Mouse (Mus musculus): ENCODE data around the gene Hist1h2ab.
A peak's percentile ranks its signal among the peaks of the same experiment; 100 is the strongest.
"Not testable (repeated sequence)": the region's sequence is repeated elsewhere in the genome, so short reads cannot be mapped to it uniquely, and the experiment has no call there.

The Hist1h2ab gene

DNA sequence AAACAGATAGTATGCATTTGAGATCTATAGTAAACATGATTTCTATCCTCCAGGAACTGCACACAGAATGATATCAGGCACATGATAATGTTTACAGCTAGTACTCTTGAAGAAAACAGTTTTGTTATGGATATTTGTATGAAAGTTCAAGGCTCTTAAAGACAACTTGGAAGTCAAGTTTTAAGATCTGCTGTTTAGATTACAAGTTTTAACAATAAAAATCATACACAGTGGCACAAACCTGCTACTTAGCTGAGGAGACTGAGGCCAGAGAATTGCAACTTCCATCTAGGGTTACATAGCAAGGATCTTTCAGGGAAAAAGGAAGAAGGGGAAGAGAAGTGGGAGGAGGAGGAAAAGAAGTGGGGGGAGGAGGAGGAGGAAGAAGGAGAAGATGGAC, 4.1 kb downstream of the Hist1h2ab start:
- no peak for DNase-seq

DNA sequence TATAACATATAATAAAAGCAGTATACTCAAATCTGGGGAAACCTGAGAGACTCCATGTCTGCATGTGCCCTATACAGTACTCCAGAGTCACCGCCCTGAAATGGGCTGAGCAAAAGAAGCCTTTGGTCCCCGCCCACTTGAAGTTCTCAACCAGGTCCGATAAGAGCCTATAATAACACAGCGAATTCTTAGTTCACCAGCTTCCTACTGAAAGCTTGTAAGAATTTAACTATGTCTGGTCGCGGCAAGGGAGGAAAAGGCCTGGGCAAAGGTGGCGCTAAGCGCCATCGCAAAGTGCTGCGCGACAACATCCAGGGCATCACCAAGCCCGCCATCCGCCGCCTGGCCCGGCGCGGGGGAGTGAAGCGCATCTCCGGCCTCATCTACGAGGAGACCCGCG, 5.9 kb downstream of the Hist1h2ab start, which contains the start of gene Hist1h4b:
Gene Hist1h4b, plus strand, starts transcription at position 224 of the 400 bp plus-strand sequence.
- peak; percentile 85 to 92 for DNase-seq

DNA sequence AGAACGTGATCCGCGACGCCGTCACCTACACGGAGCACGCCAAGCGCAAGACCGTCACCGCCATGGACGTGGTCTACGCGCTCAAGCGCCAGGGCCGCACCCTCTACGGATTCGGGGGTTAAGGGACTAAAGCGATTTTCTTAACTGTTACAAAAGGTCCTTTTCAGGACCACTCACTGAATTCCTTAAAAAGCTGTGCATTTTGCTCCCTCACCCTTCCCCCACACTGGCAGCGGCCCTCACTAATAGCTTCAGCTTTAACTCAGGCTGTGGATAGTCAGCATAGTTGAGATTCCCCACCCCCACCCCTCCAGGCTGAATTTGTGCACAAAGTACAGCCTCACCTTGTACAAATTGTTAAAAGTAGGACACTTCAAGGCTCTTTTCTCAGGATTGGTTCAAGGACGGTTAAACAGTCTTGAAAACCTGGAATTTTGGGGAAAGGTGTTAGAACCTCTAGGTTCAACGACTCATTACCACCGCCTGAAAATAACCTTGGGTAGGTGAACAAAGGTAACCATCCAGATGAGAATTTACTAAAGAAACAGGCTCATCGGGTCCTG, 6.4 kb downstream of the Hist1h2ab start:
- no peak for DNase-seq

DNA sequence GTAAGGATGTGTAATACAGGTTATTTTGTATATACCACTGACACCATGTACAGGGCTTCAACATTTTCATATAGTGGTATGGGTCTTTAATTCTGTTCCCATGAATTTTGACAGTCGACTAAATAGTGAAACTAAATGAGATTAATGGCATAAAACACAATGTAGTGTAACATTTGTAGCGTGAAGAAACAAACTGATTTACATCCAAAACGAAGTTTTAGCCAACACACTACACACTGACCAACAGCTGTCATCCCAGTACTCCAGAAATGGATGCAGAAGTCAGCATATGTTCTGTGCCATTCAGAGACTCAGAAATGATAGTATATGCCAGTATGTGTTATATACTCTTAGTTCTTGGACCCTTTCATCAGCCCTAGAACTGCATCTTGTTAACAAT, 7.0 kb downstream of the Hist1h2ab start:
- no peak for DNase-seq

DNA sequence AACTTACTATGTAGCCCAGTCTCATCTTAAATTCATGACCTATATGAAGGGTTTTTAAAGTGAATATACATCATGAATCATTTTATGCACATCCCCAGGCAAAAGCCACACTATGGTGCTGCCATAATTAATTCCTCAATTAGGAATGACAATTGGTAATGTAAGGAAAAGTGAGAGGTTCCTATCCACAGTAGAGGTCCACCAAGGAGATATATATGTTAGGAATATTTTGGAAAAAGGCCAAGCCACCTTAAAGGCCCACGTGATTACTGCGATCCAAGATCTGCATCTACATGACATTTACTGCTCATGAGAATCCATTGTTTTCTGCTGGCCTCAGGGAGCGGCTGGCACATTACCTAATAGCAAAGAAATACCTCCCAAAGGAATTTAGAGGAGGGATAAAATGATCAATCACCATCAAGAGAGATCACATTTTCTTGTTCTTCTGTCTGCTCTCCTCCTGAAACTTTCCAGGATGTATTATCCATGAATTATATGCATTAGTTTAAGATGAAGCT, 8.4 kb downstream of the Hist1h2ab start:
- DNase-seq: no peak

DNA sequence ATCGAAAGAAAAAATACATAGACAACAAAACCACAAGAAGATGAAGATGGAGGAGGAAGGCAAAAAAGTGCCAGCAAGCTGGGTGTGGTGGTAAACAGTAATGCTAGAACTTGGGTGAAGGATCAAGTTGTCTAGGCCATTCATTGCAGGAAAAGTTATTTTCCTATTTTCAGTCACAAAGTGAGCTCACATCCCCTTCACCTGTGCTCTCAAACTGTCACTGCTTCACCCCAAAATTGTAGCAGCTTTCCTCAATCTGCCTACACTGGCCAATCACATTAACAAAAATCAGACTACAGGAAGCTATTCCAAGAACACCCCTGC, 9.0 kb downstream of the Hist1h2ab start:
- DNase-seq: no peak

DNA sequence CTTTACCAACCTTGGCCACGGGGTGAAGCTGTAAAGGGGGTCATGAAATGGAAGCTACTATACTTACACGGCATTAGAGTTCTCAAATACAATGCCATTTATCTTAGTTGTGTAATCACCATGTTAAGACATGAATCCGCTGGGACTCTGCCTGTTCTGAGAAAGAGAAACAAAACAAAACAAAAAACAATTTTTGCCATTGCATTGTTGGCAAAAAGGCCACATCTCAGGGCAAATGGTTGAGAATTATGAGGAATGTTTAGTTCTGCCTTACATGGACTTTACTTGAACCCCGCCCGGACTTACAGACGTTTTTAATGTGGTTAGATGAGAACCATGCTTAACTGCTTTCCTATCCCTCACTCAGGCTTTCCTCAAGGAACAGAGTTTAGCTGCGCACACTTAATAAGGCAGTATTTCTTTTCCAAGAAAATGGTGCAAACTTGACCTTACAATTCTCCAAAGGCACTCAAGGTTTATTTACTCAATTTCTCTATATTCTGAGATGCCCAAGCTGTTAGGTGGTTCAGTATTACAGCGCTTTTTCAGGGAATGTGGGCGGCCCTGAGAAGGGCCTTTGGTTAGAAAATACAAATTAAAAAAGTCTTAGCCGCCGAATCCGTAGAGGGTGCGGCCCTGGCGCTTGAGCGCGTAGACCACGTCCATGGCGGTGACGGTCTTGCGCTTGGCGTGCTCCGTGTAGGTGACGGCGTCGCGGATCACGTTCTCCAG, 9.5 kb downstream of the Hist1h2ab start:
- peak; percentile 30 to 42 for DNase-seq

DNA sequence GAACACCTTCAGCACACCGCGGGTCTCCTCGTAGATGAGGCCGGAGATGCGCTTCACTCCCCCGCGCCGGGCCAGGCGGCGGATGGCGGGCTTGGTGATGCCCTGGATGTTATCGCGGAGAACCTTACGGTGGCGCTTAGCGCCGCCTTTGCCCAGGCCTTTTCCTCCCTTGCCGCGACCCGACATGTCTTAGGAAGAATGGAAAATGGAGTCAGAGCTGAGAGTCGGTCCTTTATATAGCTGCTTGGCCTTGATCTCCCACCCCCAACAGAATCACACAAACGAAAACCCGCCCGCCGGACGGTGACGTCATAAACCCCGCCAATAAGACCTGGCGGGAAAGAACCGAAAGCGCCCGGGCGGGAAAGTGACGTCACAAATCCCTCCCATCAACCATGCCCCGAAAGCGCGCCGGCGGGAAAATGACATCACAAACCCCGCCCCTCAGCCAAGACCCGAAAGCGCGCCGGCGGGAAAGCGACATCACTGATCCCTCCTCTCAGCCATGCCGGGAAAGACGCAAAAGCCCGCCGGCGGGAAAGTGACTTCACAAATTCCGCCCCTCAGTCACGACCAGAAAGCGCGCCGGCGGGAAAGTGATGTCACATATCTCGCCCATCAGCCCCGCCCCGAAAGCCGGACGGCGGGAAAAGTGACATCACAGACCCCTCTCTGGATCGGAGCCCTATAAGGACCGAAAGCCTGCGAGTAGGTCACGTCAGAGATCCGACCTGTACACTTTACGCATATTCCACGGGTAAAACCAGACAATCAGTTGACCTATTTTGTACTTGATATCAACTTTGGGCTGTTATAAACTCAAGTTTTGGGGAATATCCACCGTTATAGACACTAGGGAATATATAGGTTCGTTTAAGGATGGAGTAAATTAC, 10.3 kb downstream of the Hist1h2ab start, which contains the start of gene Hist1h4a:
Gene Hist1h4a, minus strand, starts transcription at position 259 of the 893 bp plus-strand sequence.
- DNase-seq: peak; percentile 99

DNA sequence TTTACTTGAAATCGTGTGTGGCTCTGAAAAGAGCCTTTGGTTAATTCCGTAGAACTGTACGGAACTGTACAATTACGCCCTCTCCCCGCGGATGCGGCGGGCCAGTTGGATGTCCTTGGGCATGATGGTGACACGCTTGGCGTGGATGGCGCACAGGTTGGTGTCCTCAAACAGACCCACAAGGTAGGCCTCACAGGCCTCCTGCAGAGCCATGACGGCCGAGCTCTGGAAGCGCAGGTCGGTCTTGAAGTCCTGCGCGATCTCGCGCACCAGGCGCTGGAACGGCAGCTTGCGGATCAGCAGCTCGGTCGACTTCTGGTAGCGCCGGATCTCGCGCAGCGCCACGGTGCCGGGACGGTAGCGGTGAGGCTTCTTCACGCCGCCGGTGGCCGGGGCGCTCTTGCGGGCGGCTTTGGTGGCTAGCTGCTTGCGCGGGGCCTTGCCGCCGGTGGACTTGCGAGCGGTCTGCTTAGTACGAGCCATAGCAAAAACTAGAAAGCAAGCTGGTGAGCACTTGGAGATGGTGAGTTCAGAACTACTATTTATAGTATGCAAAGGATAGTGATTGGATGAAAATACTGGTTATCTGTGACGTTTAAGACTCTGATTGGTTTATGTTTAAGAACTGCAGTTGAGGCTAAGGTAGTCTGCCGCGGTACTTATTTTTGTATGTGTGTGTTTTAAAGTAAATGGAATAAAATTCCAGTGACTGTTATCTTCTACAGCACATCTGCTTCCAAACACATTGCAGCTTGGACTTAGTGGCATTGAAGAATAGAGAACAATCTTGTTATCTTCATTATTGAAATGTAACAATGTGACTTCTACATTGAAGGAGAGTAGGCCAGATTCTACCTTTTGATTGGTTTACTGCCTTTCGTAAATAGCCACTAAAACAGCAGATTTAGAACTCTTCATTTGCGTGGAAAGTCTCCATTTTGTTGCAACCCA, 11.2 kb downstream of the Hist1h2ab start, which contains the start of gene Hist1h3a:
Gene Hist1h3a, minus strand, starts transcription at position 516 of the 951 bp plus-strand sequence.
- DNase-seq: peak; percentile 65 to 74

DNA sequence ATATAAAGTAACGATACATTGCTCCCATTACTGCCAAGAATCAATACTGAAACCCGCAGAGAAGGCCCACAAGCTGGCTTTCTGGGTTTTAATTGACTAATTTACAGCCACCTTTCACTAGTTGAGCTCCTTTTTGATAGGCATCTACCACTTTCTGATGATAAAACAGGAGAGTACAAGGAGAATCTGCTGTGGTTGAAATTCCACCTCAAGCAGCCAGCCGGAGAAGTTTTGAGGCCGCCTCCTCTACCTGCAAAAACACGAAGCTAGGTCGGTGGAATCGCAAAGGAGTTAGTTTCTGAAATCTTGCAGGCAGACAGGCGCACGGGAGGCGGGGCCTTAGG, 12.3 kb downstream of the Hist1h2ab start:
- no peak for DNase-seq

DNA sequence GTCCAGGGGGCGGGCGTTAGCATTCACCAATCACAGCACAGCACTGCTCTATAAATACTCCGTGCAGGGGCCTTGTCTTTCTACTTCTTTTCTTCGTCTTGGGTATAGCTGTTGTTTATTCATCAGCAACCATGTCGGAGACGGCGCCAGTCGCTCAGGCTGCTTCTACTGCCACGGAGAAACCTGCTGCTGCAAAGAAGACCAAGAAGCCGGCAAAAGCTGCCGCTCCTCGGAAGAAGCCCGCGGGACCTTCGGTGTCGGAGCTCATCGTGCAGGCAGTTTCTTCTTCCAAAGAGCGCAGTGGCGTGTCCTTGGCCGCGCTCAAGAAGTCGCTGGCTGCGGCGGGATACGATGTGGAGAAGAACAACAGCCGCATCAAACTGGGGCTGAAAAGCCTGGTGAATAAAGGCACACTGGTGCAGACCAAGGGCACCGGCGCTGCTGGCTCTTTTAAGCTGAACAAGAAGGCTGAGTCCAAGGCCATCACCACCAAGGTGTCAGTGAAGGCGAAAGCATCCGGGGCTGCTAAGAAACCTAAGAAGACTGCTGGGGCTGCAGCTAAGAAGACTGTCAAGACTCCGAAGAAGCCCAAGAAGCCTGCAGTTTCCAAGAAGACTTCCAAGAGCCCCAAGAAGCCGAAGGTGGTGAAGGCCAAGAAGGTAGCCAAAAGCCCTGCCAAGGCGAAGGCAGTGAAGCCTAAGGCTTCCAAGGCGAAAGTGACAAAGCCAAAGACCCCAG, 12.8 kb downstream of the Hist1h2ab start, which contains the start of gene Hist1h1a:
Gene Hist1h1a, plus strand, starts transcription at position 81 of the 738 bp plus-strand sequence.
- peak; percentile 91 for DNase-seq

DNA sequence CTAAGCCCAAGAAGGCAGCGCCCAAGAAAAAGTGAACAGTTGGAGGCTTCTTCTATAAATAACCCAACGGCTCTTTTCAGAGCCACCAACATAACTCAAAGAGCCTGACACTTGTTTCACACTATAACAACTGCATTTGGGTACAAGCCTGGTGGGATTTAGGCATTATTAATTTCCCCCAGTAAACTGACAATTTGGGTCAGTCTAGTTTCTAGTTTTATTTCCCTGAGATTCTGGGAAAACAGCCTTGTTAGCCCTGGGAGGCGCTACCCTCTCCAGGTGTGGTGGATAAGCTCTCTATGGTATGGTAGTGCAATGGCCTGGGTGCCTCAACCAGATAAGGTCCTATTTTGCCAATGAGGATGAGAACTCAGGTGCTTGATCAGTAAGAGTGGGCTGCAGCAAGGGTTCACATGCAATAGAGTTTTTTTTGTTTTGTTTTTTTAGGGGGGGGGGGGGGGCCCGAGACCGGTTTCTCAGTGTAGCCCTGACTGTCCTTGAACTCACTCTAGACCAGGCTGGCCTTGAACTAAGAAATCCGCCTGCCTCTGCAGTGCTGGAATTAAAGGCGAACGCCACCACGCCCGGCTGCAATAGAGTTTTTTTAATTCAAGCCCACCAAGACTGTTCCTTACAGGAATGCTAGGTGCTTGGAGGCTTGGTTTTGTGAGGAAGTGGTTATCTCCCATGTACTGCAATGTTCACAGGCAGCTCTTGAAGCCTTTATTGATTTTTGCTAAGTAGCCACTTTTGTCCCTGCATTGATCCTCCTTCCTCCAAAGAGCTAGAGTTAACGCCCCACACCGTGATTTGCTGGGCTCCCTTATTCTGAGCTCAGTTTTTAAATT, 13.6 kb downstream of the Hist1h2ab start:
- DNase-seq: no peak

DNA sequence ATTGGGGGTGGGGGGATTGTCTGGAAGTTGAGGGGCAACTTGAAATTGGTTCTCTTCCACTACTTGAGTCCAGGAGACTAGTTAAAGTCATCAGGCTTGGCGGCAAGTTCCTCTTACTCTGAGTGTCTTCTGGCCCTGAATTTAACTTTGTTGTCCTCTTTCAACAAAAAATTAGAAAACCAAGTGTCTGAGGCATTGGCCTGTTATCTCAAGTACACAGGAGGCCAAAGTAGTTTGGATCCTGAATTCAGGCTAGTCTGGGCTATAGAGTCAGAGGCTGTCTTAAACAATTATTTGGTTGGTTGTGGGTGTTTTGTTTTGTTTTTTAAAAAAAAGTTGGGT, 14.2 kb downstream of the Hist1h2ab start:
- DNase-seq: no peak

DNA sequence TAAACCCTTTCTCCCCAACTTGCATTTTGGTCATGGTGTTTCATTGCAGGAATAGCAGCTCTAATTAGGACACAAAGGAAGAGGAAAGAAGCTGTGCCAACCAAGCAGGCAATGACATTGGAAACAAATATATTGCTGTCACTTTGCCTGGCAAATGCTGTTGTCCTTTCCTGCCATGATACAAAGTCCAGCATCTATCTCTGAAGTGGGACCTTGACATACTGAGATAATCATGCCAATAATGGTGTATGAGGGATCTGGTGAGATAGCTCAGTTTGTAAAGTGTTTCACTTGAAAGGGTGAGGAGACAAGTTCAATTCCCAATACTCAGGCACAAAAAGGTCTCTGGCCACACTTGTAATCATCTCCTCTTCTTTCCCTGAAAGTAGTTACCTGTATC, 15.8 kb downstream of the Hist1h2ab start:
- no peak for DNase-seq

DNA sequence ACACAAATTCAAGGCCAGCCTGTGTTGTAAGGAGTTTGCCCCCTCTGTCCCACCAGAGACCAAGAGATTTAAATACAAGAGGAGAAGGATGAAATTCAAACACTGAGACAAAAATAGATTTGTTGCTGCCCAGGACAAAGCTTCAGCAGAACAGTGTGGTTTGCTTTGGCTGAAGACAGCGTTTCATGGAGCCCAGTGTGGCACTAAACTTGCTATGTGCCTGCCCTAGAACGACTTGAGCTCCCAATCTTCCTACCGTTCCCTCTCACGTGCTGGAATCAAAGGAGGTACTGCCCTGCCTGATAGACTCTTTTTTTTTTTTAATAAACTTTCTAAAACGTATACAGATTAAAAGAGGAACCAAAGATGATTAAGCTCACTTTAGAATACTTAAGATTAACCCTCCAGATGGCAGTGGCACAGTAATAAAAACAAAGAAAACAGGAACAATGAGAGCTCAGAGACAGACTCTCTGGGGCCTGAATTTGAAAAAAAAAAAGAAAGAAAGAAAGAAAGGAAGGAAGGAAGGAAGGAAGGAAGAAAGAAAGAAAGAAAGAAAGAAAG, 18.0 kb downstream of the Hist1h2ab start:
- no peak for DNase-seq

DNA sequence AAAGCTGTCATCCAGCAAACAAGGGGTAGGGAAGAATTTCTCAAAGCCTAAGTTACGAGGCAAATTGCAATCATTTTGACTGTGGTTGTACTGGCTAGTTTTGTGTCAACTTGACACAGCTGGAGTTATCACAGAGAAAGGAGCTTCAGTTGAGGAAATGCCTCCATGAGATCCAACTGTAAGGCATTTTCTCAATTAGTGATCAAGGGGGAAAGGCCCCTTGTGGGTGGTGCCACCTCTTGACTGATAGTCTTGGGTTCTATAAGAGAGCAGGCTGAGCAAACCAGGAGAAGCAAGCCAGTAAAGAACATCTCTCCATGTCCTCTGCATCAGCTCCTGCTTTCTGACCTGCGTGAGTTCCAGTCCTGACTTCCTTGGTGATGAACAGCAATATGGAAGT, 18.7 kb downstream of the Hist1h2ab start, which contains the start of gene Trim38:
Gene Trim38, plus strand, starts transcription at position 301 of the 400 bp plus-strand sequence.
- DNase-seq: not testable (repeated sequence)

DNA sequence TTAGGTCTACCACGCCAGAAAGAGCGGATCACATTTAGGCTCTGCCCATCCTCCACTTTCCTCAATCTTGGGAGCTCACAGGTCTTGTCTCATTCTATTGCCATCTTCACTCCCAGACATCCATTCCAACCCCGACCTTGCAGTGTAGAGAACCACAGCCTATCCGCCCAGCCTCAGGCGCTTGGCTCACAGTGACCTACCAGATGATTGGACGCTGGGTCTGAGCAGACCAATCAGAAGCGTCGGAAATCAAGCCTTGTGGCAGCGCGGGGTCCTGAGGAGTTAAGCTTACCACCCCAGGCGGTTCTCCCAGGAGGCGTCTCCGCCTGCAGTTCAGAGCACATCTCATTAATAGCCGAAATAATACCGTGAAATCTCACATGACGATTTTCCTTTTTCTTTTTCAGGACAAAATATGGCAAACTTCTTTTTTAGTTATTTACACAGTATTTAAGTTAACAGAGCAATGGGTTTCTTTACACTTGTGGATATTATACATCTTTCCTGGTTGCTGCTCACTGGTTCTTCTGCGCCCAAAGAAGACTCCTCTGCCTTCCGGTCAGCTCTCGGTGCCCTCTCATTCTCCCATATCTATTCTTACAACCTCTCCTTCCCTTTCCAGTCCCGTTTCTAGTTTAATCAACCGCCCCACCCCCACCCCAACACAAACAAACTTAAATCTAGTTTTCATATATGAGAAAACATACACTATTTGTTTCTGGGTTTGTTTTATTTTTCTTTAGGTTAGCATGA, 21.8 kb downstream of the Hist1h2ab start:
- peak; percentile 48 to 63 for DNase-seq

DNA sequence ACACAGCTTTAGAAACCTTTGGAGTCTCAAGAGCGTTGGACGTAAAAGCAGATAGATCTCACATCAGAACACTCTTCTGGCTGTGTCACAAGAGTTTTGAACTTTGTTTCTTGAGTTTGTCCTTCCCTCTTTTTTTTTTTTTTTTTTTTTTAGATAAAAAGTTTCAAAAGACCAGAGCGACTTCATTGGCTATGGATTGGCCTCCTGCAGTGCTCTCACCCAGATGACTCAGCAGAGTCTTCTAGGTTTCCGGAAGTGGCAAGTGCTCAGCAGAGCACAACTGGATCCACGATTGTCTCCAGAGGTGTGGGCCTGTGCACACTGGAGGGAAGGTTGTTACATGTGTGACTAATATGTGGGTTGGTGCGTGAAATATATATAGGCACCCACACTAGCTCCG, 27.4 kb downstream of the Hist1h2ab start:
- no peak for DNase-seq

DNA sequence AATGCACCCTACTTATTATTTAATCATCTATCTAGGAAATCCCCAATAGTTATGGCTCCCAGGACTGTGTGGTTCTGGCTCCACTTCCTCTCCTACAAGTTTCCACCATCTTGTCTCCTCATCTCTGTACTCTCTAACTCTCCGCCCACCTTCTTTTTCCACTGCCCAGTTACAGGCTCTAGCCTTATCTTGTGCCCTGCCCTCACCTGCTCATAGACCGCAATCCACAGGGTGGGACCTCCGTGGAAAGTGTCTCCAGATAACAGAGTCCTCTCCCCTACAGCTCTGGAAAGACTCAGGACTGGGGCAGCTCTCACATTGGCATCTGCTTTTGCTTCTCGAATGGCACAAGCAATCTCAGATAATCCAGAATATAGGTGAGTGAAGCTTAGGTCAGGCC, 28.1 kb downstream of the Hist1h2ab start:
- no peak for DNase-seq

Data from lung, postnatal 4 days (tissue).